Mouse (Mus musculus) limb, embryonic 14.5 days (tissue): ENCODE measurements at regions not wholly inside any gene's neighbourhood (a gene's known extent, or its start where the extent isn't known, plus 50 kb on each side); places are given as distances from the start of the nearest gene placed in this dataset.

Experiments
- ATAC-seq: fragments of 200-750 bp; cut with Nextera tagmentation; 2 replicates; pipeline ENCODE4 v1.8.0; 2017; ENCODE audit warnings: low read depth, moderate number of reproducible peaks, moderate TSS enrichment; ENCODE audit not compliant: low FRiP score
- DNase-seq: peaks from one replicate; pipeline ENCODE4 v3.0.0-alpha.2; 2015; ENCODE audit warnings: low spot score
- H3K27ac ChIP-seq: fragments of 300-500 bp; sonication (generic); replicated peaks from 2 replicates; pipeline ENCODE4 v1.5.1; 2014; ENCODE audit warnings: low read depth, mild to moderate bottlenecking, low read length, moderate library complexity, mixed read lengths
- H3K27me3 ChIP-seq: fragments of 300-500 bp; sonication (generic); 2 replicates; pipeline ENCODE4 v1.6.1; 2014; ENCODE audit warnings: low read length, mixed read lengths; ENCODE audit not compliant: control insufficient read depth, insufficient read depth
- H3K36me3 ChIP-seq: fragments of 300-500 bp; sonication (generic); 2 replicates; pipeline ENCODE4 v1.6.1; 2014; ENCODE audit warnings: mild to moderate bottlenecking, low read length, moderate library complexity, mixed read lengths; ENCODE audit not compliant: control insufficient read depth, insufficient read depth
- H3K4me1 ChIP-seq: fragments of 300-500 bp; sonication (generic); 2 replicates; pipeline ENCODE4 v1.6.1; 2014; ENCODE audit warnings: antibody characterized with exemption, low read length, mixed read lengths; ENCODE audit not compliant: control insufficient read depth, insufficient read depth
- H3K4me2 ChIP-seq: fragments of 300-500 bp; sonication (generic); replicated peaks from 2 replicates; pipeline ENCODE4 v1.6.1; 2014; ENCODE audit warnings: low read depth, mild to moderate bottlenecking, low read length, moderate library complexity; ENCODE audit not compliant: severe bottlenecking
- H3K4me3 ChIP-seq: fragments of 300-500 bp; sonication (generic); replicated peaks from 2 replicates; pipeline ENCODE4 v1.5.1; 2014; ENCODE audit warnings: low read length
- H3K9ac ChIP-seq: fragments of 300-500 bp; sonication (generic); 2 replicates; pipeline ENCODE4 v1.6.1; 2014; ENCODE audit warnings: mild to moderate bottlenecking, low read depth, low read length, moderate library complexity; ENCODE audit not compliant: severe bottlenecking
- H3K9me3 ChIP-seq: fragments of 300-500 bp; sonication (generic); 2 replicates; pipeline ENCODE4 v1.6.1; 2016; ENCODE audit warnings: low read length; ENCODE audit not compliant: control insufficient read depth
- POLR2A ChIP-seq: fragments of 200-500 bp; IDR thresholded peaks from 2 replicates; pipeline ENCODE4 v1.8.0; 2012; ENCODE audit warnings: inconsistent platforms, mild to moderate bottlenecking, moderate library complexity, borderline replicate concordance; ENCODE audit not compliant: insufficient read depth, insufficient read length; ENCODE audit errors: extremely low read depth
- WGBS: fragments of 180-500 bp; shearing (Covaris S2); extraction: QIAGEN DNeasy Blood & Tissue Kit; methylation state at CpG from one replicate; pipeline ENCODE4 v1.1.7; 2014; 5-methylcytosine and 5-hydroxymethylcytosine counted together

GRCm38 (mm10) chr17:58643793-58644192, 347.4 kb downstream of the Pdzph1 start:
- H3K27me3 ChIP-seq = no peaks in the 10 kb centered on the region
- no peaks in the 10 kb centered on the region for H3K36me3 ChIP-seq
- no peak overlapping the region for H3K4me3 ChIP-seq
- no peak for TF ChIP-seq POLR2A
- H3K4me2 ChIP-seq = no peak overlapping the region
- WGBS = 44% methylated on average over 1 of the region's 1 CpGs
- DNase-seq (no peak), ATAC-seq (no peak)
- H3K9ac ChIP-seq = no peak overlapping the region
- H3K27ac ChIP-seq = no peak overlapping the region
- no peaks in the 10 kb centered on the region for H3K9me3 ChIP-seq
- no peaks in the 10 kb centered on the region for H3K4me1 ChIP-seq

GRCm38 (mm10) chr17:58642273-58642672, 348.9 kb downstream of the Pdzph1 start:
- no peak overlapping the region for H3K4me3 ChIP-seq
- 41% methylated on average over 1 of the region's 1 CpGs for WGBS
- TF ChIP-seq POLR2A = no peak
- H3K36me3 ChIP-seq = no peaks in the 10 kb centered on the region
- DNase-seq (no peak), ATAC-seq (no peak)
- no peaks in the 10 kb centered on the region for H3K4me1 ChIP-seq
- no peak overlapping the region for H3K4me2 ChIP-seq
- no peak overlapping the region for H3K9ac ChIP-seq
- no peaks in the 10 kb centered on the region for H3K9me3 ChIP-seq
- H3K27me3 ChIP-seq = no peaks in the 10 kb centered on the region
- H3K27ac ChIP-seq = no peak overlapping the region

GRCm38 (mm10) chr17:58598911-58599310, 392.3 kb downstream of the Pdzph1 start:
- WGBS = 67% methylated on average over 1 of the region's 1 CpGs
- Histone ChIP-seq H3K9ac (no peak overlapping the region), H3K4me1 (no peaks in the 10 kb centered on the region), H3K27me3 (no peaks in the 10 kb centered on the region), H3K4me2 (no peak overlapping the region), H3K36me3 (no peaks in the 10 kb centered on the region), H3K4me3 (no peak overlapping the region), H3K27ac (no peak overlapping the region), H3K9me3 (no peaks in the 10 kb centered on the region)
- DNase-seq (no peak), ATAC-seq (no peak)
- TF ChIP-seq POLR2A = no peak

- no peaks in the 10 kb centered on the region for H3K36me3 ChIP-seq
- H3K4me1 ChIP-seq = no peaks in the 10 kb centered on the region
- no peak overlapping the region for H3K9ac ChIP-seq
- no peak for DNase-seq
- no peak for TF ChIP-seq POLR2A
- H3K27ac ChIP-seq = no peak overlapping the region
- no peaks in the 10 kb centered on the region for H3K9me3 ChIP-seq
- no peak overlapping the region for H3K4me2 ChIP-seq
- no peak for ATAC-seq
- no peaks in the 10 kb centered on the region for H3K27me3 ChIP-seq
- H3K4me3 ChIP-seq = no peak overlapping the region
These were observed 394.5 kb downstream of the Pdzph1 start for GRCm38 (mm10) chr17:58596661-58597060.

DNA sequence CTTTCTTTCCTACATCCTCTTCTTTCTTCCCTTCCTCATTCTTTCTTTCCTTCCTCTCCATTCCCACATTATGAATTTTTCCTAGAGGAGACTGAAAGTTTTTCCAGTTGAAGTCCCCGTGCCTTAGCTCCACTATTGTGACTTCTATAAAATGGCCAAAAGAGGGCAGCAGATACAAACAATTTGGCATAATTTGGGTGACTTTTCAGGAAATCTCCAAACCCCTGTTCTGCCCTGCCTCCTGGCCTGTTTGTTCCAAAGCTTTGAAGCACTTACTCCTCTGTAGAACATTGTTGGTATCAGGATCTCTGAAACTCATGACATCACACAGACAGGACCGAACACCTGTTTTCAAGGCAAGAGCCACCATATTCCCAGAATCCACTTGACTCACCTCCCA, 403.2 kb downstream of the Pdzph1 start:
- DNase-seq (peak; percentile 54), ATAC-seq (no peak)
- H3K27ac ChIP-seq = no peak overlapping the region
- no peaks in the 10 kb centered on the region for H3K9me3 ChIP-seq
- TF ChIP-seq POLR2A = no peak
- no peak overlapping the region for H3K4me3 ChIP-seq
- no peak overlapping the region for H3K4me2 ChIP-seq
- H3K36me3 ChIP-seq = no peaks in the 10 kb centered on the region
- H3K27me3 ChIP-seq = no peaks in the 10 kb centered on the region
- H3K4me1 ChIP-seq = no peaks in the 10 kb centered on the region
- no peak overlapping the region for H3K9ac ChIP-seq
- WGBS = 54% methylated on average over 2 of the region's 2 CpGs

DNA sequence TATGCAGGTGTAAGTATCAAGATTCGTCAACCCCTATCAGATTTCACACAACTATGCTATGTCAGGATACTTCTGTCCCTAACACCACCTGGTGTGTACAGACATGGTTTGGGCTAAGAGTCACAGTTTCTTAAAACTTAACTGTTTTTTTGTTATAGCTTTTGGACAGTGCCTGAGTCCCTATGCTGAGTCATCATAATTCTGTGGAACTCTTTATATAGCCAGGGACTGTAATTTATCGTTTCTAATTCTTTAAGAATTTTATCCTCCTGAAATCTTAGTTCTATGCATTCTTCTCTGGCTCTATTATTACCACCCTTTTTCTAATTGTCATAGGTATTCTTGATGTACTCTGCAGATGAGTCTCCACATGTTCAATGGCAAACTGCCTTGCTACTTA, 418.3 kb downstream of the Pdzph1 start:
- H3K4me1 ChIP-seq = no peaks in the 10 kb centered on the region
- ATAC-seq = no peak
- no peak overlapping the region for H3K4me3 ChIP-seq
- H3K27me3 ChIP-seq = no peaks in the 10 kb centered on the region
- H3K4me2 ChIP-seq = no peak overlapping the region
- no peak for DNase-seq
- no peak overlapping the region for H3K27ac ChIP-seq
- TF ChIP-seq POLR2A = no peak
- H3K36me3 ChIP-seq = no peaks in the 10 kb centered on the region
- H3K9me3 ChIP-seq = no peaks in the 10 kb centered on the region
- no peak overlapping the region for H3K9ac ChIP-seq
- WGBS = 81% methylated on average over 2 of the region's 2 CpGs
